Mouse (Mus musculus): Measurements from ENCODE around the gene Ibsp. TPM values are rescaled to one million over a fixed set of nuclear protein-coding genes. Genes with fewer than 3 reads are reported as not detected.

The Ibsp gene
- polyA plus RNA-seq, 1 experiment from 2014 or later, result not detected

- DNase-seq (ENCODE audit: low spot score) (no peak), ATAC-seq (ENCODE audit: low FRiP score) (no peak)
- Histone ChIP-seq H3K4me2 (replicated peaks) (no peak overlapping the region), H3K4me1 (replicated peaks; ENCODE audit: control insufficient read depth, insufficient read depth, low read length) (no peaks in the 10 kb centered on the region), H3K36me3 (replicated peaks; ENCODE audit: control insufficient read depth, insufficient read depth) (no peaks in the 10 kb centered on the region), H3K27me3 (ENCODE audit: control insufficient read depth, insufficient read depth, low read length) (no peaks in the 10 kb centered on the region), H3K4me3 (replicated peaks; ENCODE audit: low read length) (no peak overlapping the region), H3K9ac (no peak overlapping the region), H3K9me3 (ENCODE audit: control insufficient read depth, low read length) (no peaks in the 10 kb centered on the region), H3K27ac (no peak overlapping the region)
- 85% methylated on average over 5 of the region's 5 CpGs for WGBS
Measured at GRCm38 (mm10) chr5:104357575-104357974, 58.6 kb downstream of the Ibsp start.

GRCm38 (mm10) chr5:104358592-104358991 is 59.6 kb downstream of the Ibsp start:
- H3K9me3 ChIP-seq (ENCODE audit: control insufficient read depth, low read length), result no peaks in the 10 kb centered on the region
- H3K36me3 ChIP-seq (replicated peaks; ENCODE audit: control insufficient read depth, insufficient read depth), result no peaks in the 10 kb centered on the region
- H3K4me2 ChIP-seq (replicated peaks), result no peak overlapping the region
- H3K27ac ChIP-seq, result no peak overlapping the region
- no peaks in the 10 kb centered on the region for H3K27me3 ChIP-seq (ENCODE audit: control insufficient read depth, insufficient read depth, low read length)
- H3K9ac ChIP-seq, result no peak overlapping the region
- H3K4me3 ChIP-seq (replicated peaks; ENCODE audit: low read length), result no peak overlapping the region
- DNase-seq (ENCODE audit: low spot score) (no peak), ATAC-seq (ENCODE audit: low FRiP score) (no peak)
- H3K4me1 ChIP-seq (replicated peaks; ENCODE audit: control insufficient read depth, insufficient read depth, low read length), result no peaks in the 10 kb centered on the region
- WGBS, result 68% methylated on average over 7 of the region's 7 CpGs

- Histone ChIP-seq H3K4me3 (replicated peaks; ENCODE audit: low read length) (no peak overlapping the region), H3K27ac (no peak overlapping the region), H3K9me3 (ENCODE audit: control insufficient read depth, low read length) (no peaks in the 10 kb centered on the region), H3K27me3 (ENCODE audit: control insufficient read depth, insufficient read depth, low read length) (no peaks in the 10 kb centered on the region), H3K9ac (no peak overlapping the region), H3K4me1 (replicated peaks; ENCODE audit: control insufficient read depth, insufficient read depth, low read length) (no peaks in the 10 kb centered on the region), H3K4me2 (replicated peaks) (no peak overlapping the region), H3K36me3 (replicated peaks; ENCODE audit: control insufficient read depth, insufficient read depth) (no peaks in the 10 kb centered on the region)
- DNase-seq (ENCODE audit: low spot score), result no peak
- WGBS, result 71% methylated on average over 6 of the region's 6 CpGs
- ATAC-seq (ENCODE audit: low FRiP score), result no peak
Measured at GRCm38 (mm10) chr5:104359257-104359656, 60.3 kb downstream of the Ibsp start.

Small RNA genes within 50 kb of the gene (microRNA-seq; reads per million reads assigned to microRNA genes)
- gene Gm23616, result not detected

Other genes starting within 250 kb of the Ibsp start
- gene Gm17660, start 221.6 kb upstream of the Ibsp start, polyA plus RNA-seq (2014; fragmentation: Nextera tagmentation; extraction: Ambion mirVana), result not detected in 2 replicates
- 286 and 356 TPM in 2 replicates for gene Sparcl1, start 185.4 kb upstream of the Ibsp start, polyA plus RNA-seq (2014; fragmentation: Nextera tagmentation; extraction: Ambion mirVana)
- gene Dspp, start 128.5 kb upstream of the Ibsp start, polyA plus RNA-seq (2014; fragmentation: Nextera tagmentation; extraction: Ambion mirVana), result not detected in 2 replicates
- gene Dmp1, start 96.6 kb upstream of the Ibsp start, polyA plus RNA-seq (2014; fragmentation: Nextera tagmentation; extraction: Ambion mirVana), result 0.21 and 0.23 TPM in 2 replicates
- gene Mepe, start 26.2 kb downstream of the Ibsp start, polyA plus RNA-seq (2014; fragmentation: Nextera tagmentation; extraction: Ambion mirVana), result not detected in 2 replicates
- 7.4 and 12.4 TPM in 2 replicates for gene Spp1, start 135.9 kb downstream of the Ibsp start, polyA plus RNA-seq (2014; fragmentation: Nextera tagmentation; extraction: Ambion mirVana)
- 12.0 TPM in 2 replicates for gene Pkd2, start 160.3 kb downstream of the Ibsp start, polyA plus RNA-seq (2014; fragmentation: Nextera tagmentation; extraction: Ambion mirVana)
- 12.2 and 13.7 TPM in 2 replicates for gene BC005561, start 209.2 kb downstream of the Ibsp start, polyA plus RNA-seq (2014; fragmentation: Nextera tagmentation; extraction: Ambion mirVana)

Measured in hindbrain, embryonic 14.5 days (tissue).